Mouse (Mus musculus) midbrain, embryonic 15.5 days (tissue): ENCODE results near the gene Hnrnpr. TPM values are rescaled to one million over a fixed set of nuclear protein-coding genes. Genes with fewer than 3 reads are reported as not detected.

Experiments used
- ATAC-seq: fragments of 200-750 bp; cut with Nextera tagmentation; replicated peaks from 2 replicates; pipeline ENCODE4 v1.8.0; 2017; ENCODE audit warnings: moderate TSS enrichment
- H3K27ac ChIP-seq: fragments of 300-500 bp; sonication (generic); 2 replicates; pipeline ENCODE4 v1.5.1; 2015; ENCODE audit warnings: mild to moderate bottlenecking, inconsistent platforms
- H3K27me3 ChIP-seq: fragments of 300-500 bp; sonication (generic); replicated peaks from 2 replicates; pipeline ENCODE4 v1.6.1; 2015; ENCODE audit warnings: inconsistent platforms
- H3K36me3 ChIP-seq: fragments of 300-500 bp; sonication (generic); replicated peaks from 2 replicates; pipeline ENCODE4 v1.6.1; 2015; ENCODE audit warnings: inconsistent platforms
- H3K4me1 ChIP-seq: fragments of 300-500 bp; sonication (generic); 2 replicates; pipeline ENCODE4 v1.6.1; 2015; ENCODE audit warnings: inconsistent platforms
- H3K4me2 ChIP-seq: fragments of 300-500 bp; sonication (generic); 2 replicates; pipeline ENCODE4 v1.6.1; 2015; ENCODE audit warnings: inconsistent platforms, mild to moderate bottlenecking, moderate library complexity
- H3K4me3 ChIP-seq: fragments of 300-500 bp; sonication (generic); 2 replicates; pipeline ENCODE4 v1.5.1; 2015; ENCODE audit warnings: mild to moderate bottlenecking, inconsistent platforms
- H3K9ac ChIP-seq: fragments of 300-500 bp; sonication (generic); 2 replicates; pipeline ENCODE4 v1.6.1; 2015; ENCODE audit warnings: mild to moderate bottlenecking, inconsistent platforms
- H3K9me3 ChIP-seq: fragments of 300-500 bp; sonication (generic); 2 replicates; pipeline ENCODE4 v1.6.1; 2016; ENCODE audit warnings: inconsistent platforms
- WGBS: fragments of 180-500 bp; shearing (Covaris S2); methylation state at CpG from one replicate; pipeline ENCODE4 v1.1.7; 2015; ENCODE audit warnings: mixed read lengths; 5-methylcytosine and 5-hydroxymethylcytosine counted together
- polyA plus RNA-seq: library from polyadenylated mRNA; unstranded; fragments of >200 nt; fragmentation: Nextera tagmentation; extraction: Ambion mirVana; gene quantifications from 2 replicates; pipeline ENCODE4 v1.2.1, GENCODE M21; 2015

Hnrnpr gene
- polyA plus RNA-seq, result 226 and 237 TPM in 2 replicates

DNA sequence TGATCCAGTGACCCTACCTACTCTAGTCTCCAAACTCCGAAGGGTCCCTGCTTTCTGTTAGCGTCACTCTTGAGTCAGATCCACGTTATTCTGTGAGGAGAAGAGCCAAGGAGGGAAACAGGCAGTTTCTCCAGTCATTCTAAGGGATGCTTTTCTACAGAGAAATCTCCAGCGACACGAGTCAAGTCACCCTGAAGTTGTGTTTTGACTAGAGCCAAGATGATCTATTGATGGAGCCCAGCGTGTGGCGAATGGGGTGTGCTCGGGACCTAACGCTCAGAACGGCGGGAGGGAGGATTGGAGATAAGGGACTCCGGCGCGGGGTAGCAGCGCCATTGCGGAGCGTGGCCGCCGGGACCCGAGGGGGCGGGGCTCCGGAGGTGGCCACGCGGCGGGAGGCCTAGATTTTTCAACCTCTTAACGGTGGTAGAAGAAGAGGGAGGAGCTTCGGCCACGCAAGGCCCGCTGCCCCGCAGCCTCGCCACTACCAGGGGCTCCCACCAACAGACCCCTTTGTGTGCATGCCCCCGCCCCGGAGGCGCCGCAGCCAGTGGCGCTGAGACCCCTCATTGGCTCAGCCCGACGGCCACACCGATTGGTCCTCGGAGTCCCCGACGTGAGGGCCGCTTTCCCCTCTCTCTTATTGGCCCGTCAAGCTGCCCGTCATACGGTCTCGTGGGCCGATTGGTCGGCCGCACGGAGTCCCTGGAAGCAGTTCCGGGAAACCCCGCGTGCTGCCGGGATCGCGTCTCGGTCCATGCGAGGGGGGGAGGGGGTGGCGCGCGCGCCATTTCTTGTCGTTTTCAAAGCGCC, at the start of gene Hnrnpr:
Gene Hnrnpr, plus strand, starts transcription at position 714 of the 813 bp plus-strand sequence.
- peaks cover 43% of the 10 kb centered on the region for H3K4me1 ChIP-seq
- H3K4me2 ChIP-seq, result peak within 1 kb of the TSS; percentile 79
- H3K27ac ChIP-seq, result peak within 1 kb of the TSS; percentile 97
- H3K9me3 ChIP-seq, result no peaks in the 10 kb centered on the region
- H3K4me3 ChIP-seq, result peak within 1 kb of the TSS; percentile 99
- H3K27me3 ChIP-seq, result no peaks in the 10 kb centered on the region
- peak; percentile 100 for ATAC-seq
- WGBS, result under 1% methylated on average over 62 of the region's 65 CpGs
- peak within 1 kb of the TSS; percentile 97 for H3K9ac ChIP-seq
- H3K36me3 ChIP-seq, result no peaks in the 10 kb centered on the region

- Histone ChIP-seq H3K4me3 (no peak overlapping the region), H3K9ac (no peak overlapping the region), H3K4me2 (no peak overlapping the region), H3K36me3 (no peaks in the 10 kb centered on the region), H3K4me1 (peaks cover 4% of the 10 kb centered on the region; the same call in 1 of the 2 replicates), H3K27me3 (no peaks in the 10 kb centered on the region), H3K27ac (no peak overlapping the region), H3K9me3 (no peaks in the 10 kb centered on the region)
- ATAC-seq, result no peak
- 81% methylated on average over 10 of the region's 10 CpGs for WGBS
Measured at GRCm38 (mm10) chr4:136261912-136262311, 48.8 kb upstream of the Hnrnpr start.

DNA sequence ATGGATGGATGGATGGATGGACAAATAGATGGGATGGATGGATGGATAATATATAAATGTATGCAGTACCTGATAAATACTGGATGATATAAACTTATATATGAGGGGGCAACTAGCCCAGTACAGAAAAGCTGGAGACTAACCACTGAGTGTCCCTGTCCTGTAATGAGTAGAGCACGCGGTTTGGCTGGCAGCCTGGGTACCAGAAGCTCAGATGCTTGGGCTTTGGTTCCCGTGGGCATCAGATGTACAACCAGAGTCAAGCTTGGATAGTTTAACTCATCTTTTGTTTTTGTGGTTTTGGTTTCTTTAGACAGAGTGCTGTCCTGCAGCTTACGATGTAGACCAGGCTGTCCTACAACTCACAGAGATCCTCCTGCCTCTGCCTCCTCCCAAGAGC, 47.2 kb upstream of the Hnrnpr start:
- Histone ChIP-seq H3K9me3 (no peaks in the 10 kb centered on the region), H3K4me3 (no peak overlapping the region), H3K9ac (no peak overlapping the region), H3K4me1 (peaks cover 4% of the 10 kb centered on the region; the same call in 1 of the 2 replicates), H3K4me2 (no peak overlapping the region), H3K27me3 (no peaks in the 10 kb centered on the region), H3K27ac (no peak overlapping the region), H3K36me3 (no peaks in the 10 kb centered on the region)
- 95% methylated on average over 4 of the region's 4 CpGs for WGBS
- ATAC-seq, result no peak

- no peak for ATAC-seq
- H3K9ac ChIP-seq, result no peak overlapping the region
- WGBS, result 83% methylated on average over 9 of the region's 9 CpGs
- H3K36me3 ChIP-seq, result no peaks in the 10 kb centered on the region
- no peak overlapping the region for H3K4me3 ChIP-seq
- H3K27me3 ChIP-seq, result no peaks in the 10 kb centered on the region
- H3K4me1 ChIP-seq, result no peaks in the 10 kb centered on the region
- no peak overlapping the region for H3K4me2 ChIP-seq
- no peak overlapping the region for H3K27ac ChIP-seq
- no peaks in the 10 kb centered on the region for H3K9me3 ChIP-seq
Measured at GRCm38 (mm10) chr4:136266716-136267343, 43.9 kb upstream of the Hnrnpr start.

DNA sequence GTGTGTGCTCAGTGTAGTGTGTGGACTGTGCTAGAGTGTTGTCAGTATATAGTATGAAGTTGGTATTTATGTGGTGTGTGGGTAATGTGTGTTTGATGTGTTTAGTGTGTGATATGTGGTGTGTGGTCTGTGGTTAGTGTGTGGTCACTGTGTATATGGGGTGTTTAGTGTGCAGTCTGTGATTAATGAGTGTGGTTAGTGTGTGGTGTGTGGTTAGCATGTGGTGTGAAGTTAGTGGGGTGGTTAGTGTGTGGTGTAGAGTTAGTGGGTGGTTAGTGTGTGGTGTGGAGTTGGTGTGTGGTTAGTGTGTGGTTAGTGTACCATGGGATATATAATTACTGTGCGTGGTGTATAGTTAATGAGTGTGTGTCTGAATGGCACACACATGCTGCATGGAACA, 41.8 kb upstream of the Hnrnpr start:
- H3K27ac ChIP-seq, result no peak overlapping the region
- no peak overlapping the region for H3K4me2 ChIP-seq
- no peaks in the 10 kb centered on the region for H3K36me3 ChIP-seq
- H3K4me1 ChIP-seq, result no peaks in the 10 kb centered on the region
- ATAC-seq, result no peak
- no peak overlapping the region for H3K4me3 ChIP-seq
- 93% methylated on average over 1 of the region's 1 CpGs for WGBS
- 0 out of 2 replicates have a peak, but pooled peaks cover 2% of the 10 kb centered on the region for H3K9me3 ChIP-seq
- no peak overlapping the region for H3K9ac ChIP-seq
- no peaks in the 10 kb centered on the region for H3K27me3 ChIP-seq

DNA sequence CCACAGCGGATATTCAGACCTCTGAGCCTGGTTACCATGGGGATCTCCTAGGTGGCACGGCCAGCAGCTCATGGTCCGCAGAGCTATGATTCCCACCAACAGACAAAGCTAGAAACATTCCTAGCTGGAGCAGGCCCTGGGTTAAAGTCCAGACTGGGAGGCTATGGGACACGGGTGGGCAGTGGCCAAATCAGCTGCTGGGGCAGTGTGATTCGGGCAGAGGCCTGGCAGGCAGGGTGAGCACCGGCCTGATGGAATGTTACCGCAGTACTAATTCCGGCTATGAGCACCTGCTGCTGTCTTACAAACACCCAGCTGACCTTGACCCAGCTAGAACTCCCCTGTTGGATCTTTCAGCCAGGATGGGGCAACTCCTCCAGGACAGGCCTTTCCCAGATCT, 40.1 kb upstream of the Hnrnpr start:
- no peaks in the 10 kb centered on the region for H3K27me3 ChIP-seq
- H3K36me3 ChIP-seq, result no peaks in the 10 kb centered on the region
- ATAC-seq, result no peak
- H3K27ac ChIP-seq, result no peak overlapping the region
- no peaks in the 10 kb centered on the region for H3K4me1 ChIP-seq
- H3K4me2 ChIP-seq, result no peak overlapping the region
- 0 out of 2 replicates have a peak, but pooled peaks cover 3% of the 10 kb centered on the region for H3K9me3 ChIP-seq
- WGBS, result 76% methylated on average over 8 of the region's 8 CpGs
- H3K9ac ChIP-seq, result no peak overlapping the region
- H3K4me3 ChIP-seq, result no peak overlapping the region

DNA sequence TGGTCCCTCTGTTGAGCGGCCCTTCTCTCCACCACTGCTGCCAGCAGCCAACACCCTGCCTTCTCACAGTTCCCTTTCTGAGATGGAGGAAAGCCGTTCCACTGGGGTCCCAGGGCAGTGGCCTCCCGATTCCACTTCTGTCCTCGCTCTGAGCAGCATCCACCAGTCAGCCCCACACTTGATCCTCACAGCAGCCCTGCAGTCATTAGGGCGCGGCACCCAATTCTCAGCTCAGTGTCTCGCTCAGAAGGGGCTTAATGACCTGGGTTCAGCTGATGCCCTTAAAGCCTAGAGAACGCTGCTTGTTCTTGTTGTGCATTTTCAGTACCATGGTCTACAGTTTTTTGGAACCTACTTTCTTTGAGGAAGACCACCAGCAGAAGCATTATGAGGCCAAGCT, 29.6 kb upstream of the Hnrnpr start:
- Histone ChIP-seq H3K9me3 (no peaks in the 10 kb centered on the region), H3K36me3 (no peaks in the 10 kb centered on the region), H3K27me3 (no peaks in the 10 kb centered on the region), H3K4me2 (no peak overlapping the region), H3K9ac (no peak overlapping the region), H3K4me1 (peaks cover 27% of the 10 kb centered on the region), H3K4me3 (no peak overlapping the region), H3K27ac (no peak overlapping the region)
- 83% methylated on average over 8 of the region's 8 CpGs for WGBS
- ATAC-seq, result no peak

DNA sequence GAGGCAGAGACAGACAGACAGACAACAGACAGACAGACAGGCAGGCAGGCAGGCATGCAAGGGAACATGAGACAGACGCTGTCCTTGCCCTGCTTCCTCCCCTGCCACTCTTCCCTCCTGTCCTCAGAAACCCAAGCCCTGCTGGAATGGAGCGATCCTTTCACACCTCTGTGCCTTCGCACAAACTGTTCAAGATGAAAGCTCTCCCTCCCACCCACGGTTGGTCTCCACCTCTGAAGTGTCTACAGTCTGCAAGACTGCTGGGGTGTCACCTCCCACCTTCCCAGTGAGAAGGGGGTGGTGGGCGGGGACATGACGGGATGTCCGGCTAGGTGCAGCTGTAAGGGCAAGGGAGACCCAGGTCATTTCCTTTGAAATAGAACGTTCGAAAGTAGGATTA, 29.1 kb upstream of the Hnrnpr start:
- H3K9me3 ChIP-seq, result no peaks in the 10 kb centered on the region
- WGBS, result 64% methylated on average over 9 of the region's 9 CpGs
- H3K27me3 ChIP-seq, result no peaks in the 10 kb centered on the region
- H3K4me1 ChIP-seq, result peaks cover 31% of the 10 kb centered on the region
- H3K4me3 ChIP-seq, result no peak overlapping the region
- no peak overlapping the region; the same call in 1 of the 2 replicates for H3K27ac ChIP-seq
- no peak overlapping the region for H3K4me2 ChIP-seq
- H3K9ac ChIP-seq, result no peak overlapping the region
- no peak for ATAC-seq
- no peaks in the 10 kb centered on the region for H3K36me3 ChIP-seq

DNA sequence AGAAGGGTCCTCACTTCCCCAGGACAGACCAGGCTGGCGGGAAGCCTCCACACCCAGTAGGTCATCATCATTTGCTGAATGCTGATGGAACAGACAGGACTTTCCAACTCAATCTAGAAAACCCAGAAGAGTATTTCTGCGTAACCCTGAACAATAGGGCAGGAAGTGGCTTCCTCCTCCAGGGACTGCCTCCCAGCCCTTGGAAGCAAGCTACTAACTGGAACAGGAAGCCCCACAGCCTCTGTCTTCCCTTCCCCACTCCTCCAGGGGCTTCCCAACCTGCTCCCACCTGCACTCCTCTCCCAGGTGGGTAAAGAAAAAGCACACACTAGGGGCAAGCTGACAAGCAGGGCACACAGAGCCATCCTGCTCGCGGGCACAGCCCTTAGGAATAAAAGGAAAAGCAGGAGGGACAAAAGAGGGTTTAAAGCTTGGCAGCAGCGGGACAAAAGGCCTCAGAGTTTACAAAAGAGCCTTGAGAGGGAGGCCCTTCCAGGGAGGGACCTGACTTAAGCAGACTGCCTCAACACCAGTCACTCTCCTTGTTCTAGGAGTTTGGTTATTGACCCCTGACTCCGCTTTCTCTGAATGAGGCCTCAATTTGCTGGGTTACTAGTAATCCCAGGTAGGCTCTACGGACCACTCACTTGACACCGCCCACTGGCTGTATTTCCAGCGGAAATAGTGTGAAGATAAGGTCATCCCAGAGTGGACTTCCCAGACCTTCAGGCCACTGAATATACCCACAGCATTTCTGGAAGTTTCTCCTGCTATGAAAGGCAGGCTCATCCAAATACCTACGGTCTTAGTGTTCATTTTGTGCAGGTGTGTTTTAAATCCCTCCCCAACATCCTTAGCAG, 27.9 kb upstream of the Hnrnpr start:
- peaks cover 41% of the 10 kb centered on the region for H3K4me1 ChIP-seq
- peak overlapping the region; percentile 92 for H3K27ac ChIP-seq
- no peaks in the 10 kb centered on the region for H3K27me3 ChIP-seq
- no peak for ATAC-seq
- 9% methylated on average over 10 of the region's 10 CpGs for WGBS
- no peaks in the 10 kb centered on the region for H3K9me3 ChIP-seq
- H3K36me3 ChIP-seq, result no peaks in the 10 kb centered on the region
- H3K4me2 ChIP-seq, result no peak overlapping the region
- H3K4me3 ChIP-seq, result no peak overlapping the region
- H3K9ac ChIP-seq, result no peak overlapping the region

DNA sequence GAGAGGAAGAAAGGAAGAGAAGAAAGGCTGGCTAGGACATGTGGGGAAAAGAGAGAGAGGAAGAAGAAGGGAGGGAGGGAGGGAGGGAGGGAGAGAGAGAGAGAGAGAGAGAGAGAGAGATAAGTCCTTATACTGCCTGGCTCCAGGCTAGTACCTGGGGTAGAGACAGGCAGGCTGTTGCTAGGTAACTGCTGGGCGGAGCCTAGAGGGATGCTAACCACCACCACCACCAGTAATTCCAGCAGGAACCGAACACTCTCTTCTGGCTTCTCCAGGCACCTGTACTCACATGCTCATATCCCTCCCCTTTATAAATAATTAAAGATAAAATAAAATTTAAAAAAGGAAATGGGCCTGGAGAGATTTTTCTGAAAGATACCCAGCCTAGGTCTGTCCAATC, 27.0 kb upstream of the Hnrnpr start:
- 16% methylated on average over 2 of the region's 2 CpGs for WGBS

DNA sequence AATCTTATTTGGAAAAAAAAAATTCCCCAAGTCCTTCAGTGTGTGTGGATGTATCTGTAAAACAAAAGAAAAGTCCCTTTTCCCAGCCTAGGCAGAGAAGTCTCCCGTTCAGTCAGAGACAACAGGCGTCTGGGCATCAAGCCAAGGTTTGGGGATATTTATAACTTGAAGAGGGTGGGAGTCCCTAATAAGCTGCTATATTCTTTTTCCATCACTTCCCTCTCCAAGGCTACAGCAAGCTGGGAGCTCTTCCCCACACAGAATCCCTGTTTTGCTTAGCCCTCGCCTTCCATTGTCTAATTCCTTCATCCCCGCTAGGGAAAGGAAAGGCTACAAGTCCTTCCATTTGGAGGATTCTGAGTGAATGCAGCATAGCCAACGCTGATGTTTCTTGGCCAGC, 26.3 kb upstream of the Hnrnpr start, which contains the start of gene Zfp46:
Gene Zfp46, plus strand, starts transcription at position 229 of the 400 bp plus-strand sequence.
- Histone ChIP-seq H3K4me2 (peak within 1 kb of the TSS; percentile 87), H3K4me1 (peaks cover 41% of the 10 kb centered on the region), H3K4me3 (peak within 1 kb of the TSS; percentile 75), H3K27ac (peak within 1 kb of the TSS; percentile 92), H3K9ac (peak within 1 kb of the TSS; percentile 46), H3K27me3 (peaks cover 5% of the 10 kb centered on the region; the same call in 1 of the 2 replicates), H3K9me3 (no peaks in the 10 kb centered on the region), H3K36me3 (peaks cover 9% of the 10 kb centered on the region; the same call in 1 of the 2 replicates)
- ATAC-seq, result 0 out of 2 replicates have a peak, but pooled peaks have one; percentile 7
- 16% methylated on average over 5 of the region's 5 CpGs for WGBS

More for the DNA sequence above, 27.0 kb upstream of the Hnrnpr start:
- Histone ChIP-seq H3K4me3 (0 out of 2 replicates have a peak overlapping the region, but pooled peaks have one; percentile 75), H3K36me3 (0 out of 2 replicates have a peak, but pooled peaks cover 5% of the 10 kb centered on the region), H3K9ac (no peak overlapping the region), H3K9me3 (no peaks in the 10 kb centered on the region), H3K27me3 (peaks cover under 1% of the 10 kb centered on the region; the same call in 1 of the 2 replicates), H3K4me1 (peaks cover 41% of the 10 kb centered on the region), H3K4me2 (peak overlapping the region; percentile 87), H3K27ac (peak overlapping the region; percentile 92)
- peak; percentile 41; the same call in 1 of the 2 replicates for ATAC-seq
